Mouse (Mus musculus) left cerebral cortex, adult 18-20 months (tissue): ENCODE data around the gene Ttll11. TPM values are rescaled to one million over a fixed set of nuclear protein-coding genes. Genes with fewer than 3 reads are reported as not detected.

Experiments used
- DNase-seq, 2 experiments: peaks; one replicate each; pipeline ENCODE4 v3.0.0; 2021 to 2022; ENCODE audit warnings: low spot score in 2 of 2, mixed read lengths in 1 of 2
- total RNA-seq, 2 experiments: library from RNA; stranded (reverse); gene quantifications; 2 replicates each; pipeline ENCODE4 v1.2.3; 2021

Ttll11 gene
- total RNA-seq, 2 experiments from 2014 or later = 41.1 to 42.7 TPM

DNA sequence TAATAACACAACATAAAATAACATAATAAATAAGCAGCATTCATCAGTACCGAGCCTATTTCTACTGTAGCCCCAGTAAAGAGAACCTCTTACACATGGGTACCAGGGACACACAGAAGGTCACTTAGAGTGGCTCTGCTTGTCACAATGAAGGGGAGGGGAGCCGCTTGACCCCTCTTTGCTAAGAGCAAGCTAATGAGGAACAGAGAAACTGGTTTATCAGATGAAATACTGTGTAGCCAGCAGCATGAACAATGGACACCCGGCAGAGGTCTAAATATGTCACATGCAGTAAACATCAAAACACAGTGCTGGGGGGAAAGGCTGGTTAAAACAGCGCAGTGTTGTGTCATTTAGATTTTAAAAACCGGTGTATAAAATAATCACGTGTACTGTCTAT, 121.4 kb downstream of the Ttll11 start:
- DNase-seq = no peak

DNA sequence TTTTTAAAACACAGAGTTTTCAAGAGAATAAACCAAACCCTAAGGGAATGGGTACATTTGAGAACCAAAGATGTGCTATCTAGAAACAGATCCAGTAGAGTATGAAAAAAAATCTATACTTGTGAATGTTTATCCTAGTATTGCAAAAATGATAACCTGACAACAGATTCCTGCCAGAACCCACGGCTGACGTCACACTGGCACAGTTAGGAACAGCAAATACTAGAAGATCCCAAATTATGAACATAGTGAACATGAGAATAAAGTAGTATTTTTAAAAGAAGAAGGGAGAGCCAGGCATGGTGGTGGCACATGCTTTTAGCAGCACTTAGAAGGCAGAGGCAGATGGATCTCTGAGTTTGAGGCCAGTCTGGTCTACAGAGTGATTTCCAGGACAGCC, 122.8 kb downstream of the Ttll11 start:
- DNase-seq = no peak

DNA sequence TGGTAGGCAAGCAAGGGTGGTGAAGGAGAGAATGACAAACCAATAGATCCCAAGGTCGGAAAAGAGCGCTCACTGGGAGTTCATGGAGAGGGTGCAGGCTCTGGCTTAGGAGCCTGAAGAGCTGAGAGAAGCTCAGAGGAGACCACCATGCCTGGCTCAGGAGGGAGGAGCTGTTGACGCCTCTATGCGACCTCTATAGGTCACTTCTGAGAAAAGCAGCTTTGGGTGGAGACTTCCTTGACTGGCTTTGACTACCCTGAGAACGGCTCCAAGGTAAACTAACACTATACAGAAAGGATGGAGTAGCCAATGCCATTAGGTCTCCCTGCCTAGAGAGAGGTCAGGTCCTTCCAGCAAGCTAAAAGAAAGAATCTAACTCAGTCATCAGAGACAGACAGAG, 124.8 kb downstream of the Ttll11 start:
- no peak for DNase-seq

DNA sequence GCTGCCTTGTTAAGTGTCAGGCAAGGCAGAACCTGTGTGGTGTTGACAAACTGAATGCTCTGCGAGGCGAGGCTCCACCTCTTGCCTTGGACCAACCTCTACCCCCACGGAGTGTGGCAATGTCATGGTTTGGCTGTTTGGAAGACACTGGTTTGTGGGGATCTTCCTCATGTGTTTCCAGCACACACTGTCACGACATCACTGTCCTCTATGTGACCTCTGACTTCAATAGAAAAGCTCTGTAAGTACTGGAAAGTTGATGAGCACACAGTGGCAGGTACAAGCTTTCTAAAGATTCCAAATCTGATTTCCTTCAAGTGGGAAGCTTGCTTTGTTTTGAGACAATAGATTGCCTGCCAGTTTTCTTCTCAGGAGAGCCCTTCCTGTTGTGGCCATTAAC, 126.7 kb downstream of the Ttll11 start:
- DNase-seq = no peak

DNA sequence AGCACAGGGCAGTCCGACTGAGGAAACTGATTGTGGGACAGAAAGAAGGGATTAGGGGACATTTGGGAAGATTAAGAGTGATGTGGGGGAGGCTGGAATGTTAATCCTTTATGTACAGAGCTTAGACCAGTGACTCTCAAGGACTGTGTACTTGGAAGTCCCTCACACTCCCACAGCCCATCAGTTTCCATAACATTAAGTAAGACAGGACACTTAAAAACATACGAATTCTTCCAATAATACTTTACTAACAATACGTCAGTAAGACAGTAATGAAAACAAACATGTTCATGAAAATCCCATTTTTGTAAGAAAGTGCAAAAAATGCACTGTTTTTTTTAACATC, 127.6 kb downstream of the Ttll11 start:
- DNase-seq = no peak

DNA sequence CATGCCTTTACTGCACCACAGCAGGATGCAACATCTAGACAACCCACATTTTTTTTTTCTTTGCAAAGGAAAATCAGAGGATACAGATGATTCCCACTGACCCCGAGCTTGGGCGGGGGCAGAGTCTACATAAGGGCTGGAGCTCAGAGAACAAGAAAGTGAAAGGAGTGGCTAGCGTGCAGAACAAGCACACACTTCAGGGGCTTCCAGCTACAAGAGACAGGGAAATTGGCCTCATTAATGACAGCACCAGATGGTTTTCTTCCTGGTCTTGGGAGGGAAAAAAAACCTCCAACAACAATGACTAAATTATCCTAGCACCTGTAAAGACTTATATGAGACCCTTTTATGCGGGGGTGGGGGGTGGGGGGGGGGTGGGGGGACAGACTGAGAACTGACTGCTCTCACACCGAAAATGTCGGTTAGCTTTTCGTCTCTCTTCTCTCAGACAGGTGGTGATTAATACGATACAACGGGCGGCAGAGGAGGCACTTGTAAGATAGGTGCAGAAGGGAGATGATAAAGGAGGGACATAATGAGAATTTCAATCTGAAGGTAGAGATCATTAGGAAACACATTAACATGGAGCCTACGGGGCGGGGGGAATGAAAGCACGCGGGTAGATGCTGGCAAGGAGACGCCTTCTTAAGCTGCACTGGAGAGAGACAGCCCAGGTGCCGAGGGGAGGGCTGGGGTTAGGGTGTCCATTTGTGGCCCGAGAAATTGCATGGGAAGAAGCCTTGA, 128.1 kb downstream of the Ttll11 start:
- DNase-seq = no peak

DNA sequence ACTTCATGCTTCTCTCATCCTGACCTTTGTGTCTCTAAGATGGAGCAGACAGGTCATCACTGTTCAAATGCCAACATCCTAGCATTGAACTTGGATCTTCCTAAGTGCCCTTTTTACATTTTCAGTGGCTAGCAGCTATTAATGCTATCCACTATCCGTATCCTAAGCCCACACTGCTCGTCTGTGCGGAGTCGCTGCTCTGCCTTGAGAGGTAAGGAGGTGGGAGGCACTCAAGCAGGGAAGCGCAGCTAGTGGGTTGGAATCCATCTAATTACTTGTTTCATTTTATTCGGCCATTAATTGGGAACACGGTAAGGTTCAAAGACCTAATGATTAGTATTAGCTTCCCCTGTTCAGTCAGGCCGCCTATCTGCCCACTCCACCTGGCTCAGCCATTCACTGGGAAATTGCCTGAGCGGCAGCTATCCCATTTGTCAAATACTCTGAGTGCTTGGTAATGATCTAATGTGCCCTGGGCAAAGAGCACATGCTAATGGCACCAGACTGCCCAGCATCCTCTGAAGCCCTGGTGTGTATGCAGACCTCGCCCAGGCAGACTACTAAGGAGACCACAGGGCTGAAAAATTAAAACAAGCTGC, 130.0 kb downstream of the Ttll11 start:
- no peak for DNase-seq

DNA sequence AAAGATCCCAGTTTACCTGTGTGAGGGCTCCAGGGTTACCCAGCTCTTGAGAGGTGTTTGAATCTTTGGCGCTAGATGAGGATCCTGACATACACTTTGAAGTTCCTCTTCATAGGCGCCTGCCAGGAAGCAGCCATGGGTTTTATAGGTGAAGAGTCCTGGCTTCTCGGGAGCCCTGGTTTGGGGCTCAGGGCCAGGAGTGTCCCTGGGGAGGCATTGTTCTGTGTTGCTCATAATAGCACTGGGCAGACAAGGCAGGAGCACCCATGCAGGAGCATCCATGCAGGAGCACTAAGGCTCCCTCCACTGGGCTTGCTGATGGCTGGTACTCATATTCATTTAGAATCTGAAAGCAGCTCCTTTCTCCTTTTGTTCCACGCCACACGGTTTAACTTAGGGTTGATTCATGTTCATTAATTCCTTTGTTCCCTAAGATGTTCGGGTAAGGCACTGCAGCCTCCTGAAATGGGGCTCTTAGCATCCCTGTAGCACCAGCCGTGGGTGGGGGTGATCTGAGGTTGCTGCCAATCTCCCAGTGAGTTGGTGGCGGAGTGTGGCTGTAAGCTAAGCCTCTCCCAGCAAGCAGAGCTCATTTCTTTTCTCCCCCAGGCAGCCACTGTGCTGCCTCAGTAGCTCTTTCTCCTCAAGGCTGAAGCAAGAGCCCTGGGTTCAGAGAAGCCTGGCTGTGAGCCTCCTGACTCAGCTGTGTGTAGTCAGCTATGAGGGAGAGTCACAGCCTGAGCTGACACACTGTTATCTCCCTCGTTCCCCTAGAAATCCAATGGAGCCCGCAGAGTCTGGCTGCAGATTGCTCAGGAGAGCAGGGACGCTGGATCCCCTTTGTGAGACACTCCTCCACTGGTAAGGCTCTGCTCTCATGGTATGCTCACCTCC, 133.9 kb downstream of the Ttll11 start:
- peak; percentile 63 to 80 for DNase-seq

DNA sequence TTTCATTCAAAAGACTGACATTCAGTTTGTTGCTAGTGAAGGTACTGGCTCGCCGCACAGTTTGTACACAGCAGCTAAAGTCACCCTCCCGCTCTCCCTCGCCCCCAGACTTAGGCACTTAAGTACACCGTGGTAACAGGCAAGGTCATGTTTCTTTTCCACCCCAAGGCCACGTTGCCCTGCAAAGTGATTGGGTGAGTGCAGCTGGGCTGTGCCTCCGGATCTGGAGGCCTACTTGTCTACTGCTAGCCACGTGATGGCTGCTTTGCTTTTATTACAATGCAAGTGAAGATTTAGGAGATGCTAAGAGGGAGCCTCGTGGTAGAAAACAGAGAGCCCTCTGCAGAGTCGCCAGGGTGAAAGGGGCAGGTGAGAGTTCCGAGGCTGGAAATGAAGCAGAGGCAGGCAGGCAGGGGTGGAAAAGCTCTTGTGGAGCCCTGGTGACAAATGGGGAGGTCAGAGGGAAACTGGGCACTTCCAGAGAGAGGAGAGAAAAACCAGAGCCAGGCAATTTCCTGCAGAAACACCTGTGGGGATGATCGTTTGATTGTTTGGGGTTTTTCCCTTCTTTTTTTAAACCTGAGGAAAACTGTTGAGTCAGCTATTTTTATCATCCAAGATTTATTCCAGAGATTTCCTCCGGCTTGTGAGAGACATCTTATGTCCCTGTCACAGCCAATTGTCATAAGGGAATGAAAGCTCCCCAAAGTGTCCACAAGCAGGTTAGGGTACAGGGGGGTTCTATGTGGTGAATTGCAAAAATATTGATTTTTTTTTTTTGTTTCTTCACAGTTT, 135.6 kb downstream of the Ttll11 start:
- no peak for DNase-seq

DNA sequence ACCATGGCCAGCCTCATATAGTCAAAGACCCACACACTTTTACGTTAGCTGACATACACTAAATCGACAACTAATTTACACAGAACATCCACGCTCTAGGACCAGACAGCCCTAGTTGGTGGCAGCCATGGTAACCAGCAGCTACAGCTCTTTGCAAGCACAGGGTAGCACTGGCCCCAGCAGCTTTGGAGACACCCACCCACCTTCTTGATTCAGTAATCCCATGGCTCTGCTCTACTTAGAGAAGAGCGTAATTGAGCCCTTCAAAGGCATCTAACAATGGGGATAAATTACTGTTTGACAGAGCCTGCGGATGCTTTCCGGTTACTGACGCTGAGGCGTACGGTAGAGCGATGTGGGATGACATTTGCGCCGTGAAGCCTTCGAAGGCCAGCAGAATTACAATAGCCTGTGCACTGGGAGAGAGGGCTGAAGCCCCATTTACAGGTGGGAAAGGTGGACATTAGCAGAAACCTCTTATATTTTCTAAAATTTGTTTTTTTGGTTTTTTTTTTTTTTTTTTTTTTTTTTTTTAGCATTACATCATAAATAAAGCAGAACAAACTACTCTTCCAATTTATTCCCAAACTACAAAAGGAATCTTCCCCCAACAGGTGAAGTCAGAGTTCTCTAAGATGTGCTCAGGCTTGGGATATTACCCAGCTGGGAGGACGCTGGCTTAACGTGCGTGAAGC, 136.8 kb downstream of the Ttll11 start:
- peak in 1 of 2 experiments; percentile 40 for DNase-seq

DNA sequence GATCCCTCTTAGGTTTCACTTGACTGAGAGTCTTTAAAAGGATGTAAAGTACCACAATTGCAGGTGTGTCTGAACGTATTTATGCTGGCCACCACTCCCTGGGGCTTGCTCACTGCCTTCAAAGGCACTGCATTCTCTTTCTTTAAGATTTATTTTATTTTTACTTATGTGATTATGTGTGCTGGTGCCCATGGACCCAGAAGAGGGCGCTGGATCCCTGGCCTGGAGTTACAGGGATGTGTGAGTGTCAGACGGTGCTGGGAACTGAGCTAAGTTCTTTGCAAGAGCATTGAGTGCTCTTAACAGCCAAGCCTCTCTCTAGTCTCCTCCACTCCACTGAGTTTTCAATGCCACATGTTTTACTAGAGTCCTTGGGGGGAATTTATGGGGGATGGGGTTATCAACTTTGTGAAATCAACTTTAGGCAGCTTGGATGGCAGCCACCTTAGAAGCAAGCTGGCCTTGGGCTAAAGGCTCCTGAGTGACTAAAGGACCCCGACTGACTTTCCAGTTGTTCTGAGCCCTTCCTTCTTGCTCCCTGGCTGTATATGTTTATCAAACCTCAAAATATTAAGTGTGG, 137.8 kb downstream of the Ttll11 start:
- DNase-seq = no peak

DNA sequence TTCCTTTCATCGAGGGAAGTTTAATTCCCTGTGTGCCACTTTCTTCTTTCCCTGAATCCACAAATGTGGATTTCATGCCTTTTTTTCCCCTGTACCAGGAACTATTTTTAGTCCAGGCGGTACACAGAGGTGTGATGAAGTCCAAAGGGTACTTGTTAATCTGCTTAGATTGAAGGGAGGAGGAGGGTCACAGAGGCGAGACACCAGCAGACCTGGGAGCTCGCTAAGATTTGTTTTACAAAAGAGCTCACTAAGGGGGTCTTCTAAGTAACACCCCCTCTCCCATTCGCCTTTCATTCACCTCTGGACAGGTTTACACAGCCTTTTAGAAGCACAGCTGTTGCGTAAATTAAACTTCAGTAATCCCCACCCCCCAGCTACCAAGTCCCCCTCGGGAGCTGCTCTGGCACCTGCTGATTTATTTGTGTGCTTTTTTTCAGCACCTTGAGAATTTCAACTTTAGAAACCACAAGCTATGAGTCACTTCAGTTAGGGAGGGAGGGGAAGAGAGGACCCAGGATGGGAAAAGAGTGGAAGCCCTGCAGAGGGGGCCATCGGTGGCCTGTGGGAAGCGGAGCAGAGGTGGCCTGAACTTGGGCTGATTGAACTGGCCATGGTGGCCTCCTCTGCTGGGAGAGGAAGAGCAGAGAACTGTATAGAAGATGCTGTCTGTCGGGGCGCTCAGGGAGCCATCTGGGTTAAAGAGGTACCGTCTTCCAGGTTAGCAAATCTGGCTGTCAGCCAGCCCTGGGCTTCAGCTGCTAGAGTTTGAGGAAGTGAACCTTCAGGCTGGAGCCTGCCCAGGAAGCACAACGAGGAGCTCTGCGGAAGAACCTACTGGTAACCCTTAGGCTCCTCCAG, 138.5 kb downstream of the Ttll11 start:
- DNase-seq = no peak

DNA sequence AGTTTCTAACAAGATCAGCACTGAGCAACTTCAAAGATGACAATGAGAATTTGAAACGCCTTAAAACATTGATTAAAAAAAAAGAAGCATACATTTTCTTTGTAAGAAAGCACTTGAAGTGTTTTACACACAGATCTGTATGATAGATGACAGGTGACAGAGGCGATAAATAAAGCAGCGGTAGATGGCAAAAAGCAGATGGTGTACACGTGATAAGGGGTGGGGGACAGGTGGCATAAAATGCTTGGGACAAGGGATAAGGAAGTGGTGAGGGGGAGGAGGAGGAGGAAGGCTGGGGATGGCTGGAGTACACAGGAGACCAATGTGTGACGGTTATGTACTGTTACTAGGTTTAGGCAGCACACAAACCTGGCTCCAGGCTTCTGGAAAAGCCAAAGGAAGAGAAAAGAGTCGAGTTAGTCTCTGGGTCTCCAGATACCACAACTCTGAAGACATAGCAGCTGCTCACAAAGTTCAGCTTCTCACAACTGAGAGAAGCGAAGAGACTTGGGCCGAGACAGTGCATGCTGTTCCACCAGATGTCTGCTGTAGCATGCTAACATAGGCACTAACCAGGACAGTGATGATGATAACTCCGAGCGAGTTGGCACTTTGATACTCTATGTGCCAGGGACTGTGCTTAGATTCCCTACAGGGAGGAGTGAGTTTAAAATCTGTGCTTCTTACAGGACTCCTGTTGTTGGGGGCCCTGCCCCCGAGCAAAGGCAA, 140.8 kb downstream of the Ttll11 start:
- no peak for DNase-seq

DNA sequence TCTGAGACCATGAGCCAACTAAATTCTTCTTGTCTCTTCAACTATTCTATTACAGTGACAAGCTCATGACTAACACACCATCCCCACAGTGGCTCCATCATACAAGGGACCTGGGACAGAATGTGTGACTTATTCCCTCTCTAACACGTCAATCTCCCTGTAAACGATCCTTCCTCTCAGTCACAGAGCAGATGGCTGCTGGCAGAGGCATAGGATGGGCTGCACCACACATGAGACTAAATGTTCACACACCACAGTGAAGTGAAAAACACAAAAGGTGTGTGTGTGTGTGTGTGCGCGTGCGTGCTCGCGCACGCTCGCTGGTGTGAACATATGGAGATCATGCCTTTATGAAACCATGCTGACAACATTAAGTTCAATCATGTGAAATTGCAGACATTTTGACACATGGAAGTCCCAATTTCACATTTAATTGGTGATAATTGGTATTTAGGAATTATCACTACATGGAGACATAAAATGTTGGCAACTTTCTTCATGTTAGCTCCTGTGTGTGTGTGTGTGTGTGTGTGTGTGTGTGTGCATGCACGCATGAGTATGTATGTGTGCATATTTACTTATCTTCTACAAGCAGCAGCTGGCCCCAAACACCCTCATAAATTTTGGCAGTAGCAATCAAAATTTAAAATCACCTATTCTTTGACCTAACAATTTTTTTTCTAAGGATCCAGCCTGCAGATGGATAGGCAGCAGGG, 145.4 kb downstream of the Ttll11 start:
- no peak for DNase-seq

DNA sequence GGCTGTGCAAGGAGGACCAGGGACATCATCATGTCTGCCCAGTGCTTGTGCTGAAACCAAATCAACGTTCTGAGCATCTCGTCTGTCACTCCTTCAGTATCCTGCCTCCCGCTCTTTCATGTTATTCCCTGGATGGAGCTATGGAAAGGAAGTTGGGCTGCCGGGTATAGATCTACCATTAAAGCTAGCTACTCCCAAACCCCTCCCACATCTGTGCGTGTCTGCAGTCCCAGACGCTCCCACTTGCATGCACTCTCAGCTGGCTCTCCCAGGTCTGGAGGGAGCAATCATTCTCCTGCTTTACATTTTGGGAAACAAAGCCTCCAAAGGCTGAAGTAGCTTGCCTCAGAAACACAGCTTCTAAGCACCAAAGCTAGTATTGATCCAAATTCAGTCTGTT, 146.2 kb downstream of the Ttll11 start:
- no peak for DNase-seq

DNA sequence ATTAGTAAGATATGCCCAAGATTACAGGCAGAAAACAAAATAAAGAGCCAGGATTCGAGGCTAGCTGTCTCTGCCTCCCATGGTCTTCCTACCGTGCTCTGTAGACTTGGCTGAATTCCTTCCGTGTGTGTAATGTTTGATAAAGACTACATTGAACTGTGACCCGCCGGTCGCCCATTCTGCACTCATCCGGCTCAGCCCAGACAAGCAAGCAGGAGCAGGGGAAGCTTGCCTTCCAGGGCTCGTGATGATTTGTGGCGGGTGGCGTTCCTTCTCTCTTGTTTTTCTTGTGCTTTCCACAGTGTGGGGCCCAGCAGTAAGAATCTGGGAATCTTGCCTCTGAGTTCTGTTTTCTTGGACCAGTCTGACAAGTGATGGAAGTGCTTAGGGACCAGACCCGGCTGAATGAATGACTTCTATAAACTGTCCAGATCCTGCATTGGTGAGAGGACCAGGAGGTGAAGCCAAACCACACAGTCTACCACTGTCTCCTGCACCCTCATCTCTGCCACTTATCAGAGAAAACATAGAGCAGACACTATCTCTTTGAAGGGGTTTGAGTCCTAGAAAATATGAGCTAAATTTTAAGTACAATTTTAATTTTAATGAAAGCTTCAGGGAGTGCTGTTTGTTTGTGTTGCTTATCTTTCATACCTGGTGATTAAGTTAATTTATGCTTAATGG, 146.8 kb downstream of the Ttll11 start:
- DNase-seq = no peak

DNA sequence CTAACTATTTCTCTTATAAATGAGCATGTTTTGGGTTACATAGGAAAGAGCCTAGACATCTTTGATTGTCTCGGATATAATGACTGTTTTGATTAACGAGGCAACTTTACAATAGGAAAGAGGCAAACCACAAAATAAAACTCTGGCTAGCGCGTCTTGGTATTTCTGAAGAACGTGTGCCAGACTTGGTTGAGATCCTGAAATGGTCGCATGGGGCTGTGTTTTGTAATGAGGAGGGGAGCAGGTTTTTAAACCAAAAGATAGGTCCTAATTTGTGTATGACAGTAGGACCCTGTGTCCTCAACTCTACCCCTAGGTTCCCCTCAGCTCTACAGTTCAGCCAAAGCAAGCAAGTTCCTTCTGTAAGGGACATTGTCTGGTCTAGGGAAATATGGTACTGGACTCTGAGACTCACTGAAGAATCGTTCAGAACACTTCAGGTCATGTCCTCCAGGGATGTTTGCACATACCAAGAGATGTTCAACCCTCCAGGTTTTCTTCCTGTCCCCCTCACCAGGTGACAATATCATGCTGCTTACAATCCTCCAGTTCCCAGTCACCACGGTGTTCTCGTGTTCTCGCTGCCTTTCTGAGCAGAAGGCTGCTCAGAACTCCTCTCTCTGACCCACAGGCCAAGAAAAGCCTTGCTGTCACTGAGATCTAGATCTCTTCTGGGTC, 147.7 kb downstream of the Ttll11 start:
- DNase-seq = no peak
